Mouse (Mus musculus): ENCODE data around the gene Cnbp. TPM values are rescaled to one million over a fixed set of nuclear protein-coding genes. Genes with fewer than 3 reads are reported as not detected.

Gene Cnbp
- 351 and 355 TPM in 2 replicates for polyA plus RNA-seq (2012; rRNA removed)

DNA sequence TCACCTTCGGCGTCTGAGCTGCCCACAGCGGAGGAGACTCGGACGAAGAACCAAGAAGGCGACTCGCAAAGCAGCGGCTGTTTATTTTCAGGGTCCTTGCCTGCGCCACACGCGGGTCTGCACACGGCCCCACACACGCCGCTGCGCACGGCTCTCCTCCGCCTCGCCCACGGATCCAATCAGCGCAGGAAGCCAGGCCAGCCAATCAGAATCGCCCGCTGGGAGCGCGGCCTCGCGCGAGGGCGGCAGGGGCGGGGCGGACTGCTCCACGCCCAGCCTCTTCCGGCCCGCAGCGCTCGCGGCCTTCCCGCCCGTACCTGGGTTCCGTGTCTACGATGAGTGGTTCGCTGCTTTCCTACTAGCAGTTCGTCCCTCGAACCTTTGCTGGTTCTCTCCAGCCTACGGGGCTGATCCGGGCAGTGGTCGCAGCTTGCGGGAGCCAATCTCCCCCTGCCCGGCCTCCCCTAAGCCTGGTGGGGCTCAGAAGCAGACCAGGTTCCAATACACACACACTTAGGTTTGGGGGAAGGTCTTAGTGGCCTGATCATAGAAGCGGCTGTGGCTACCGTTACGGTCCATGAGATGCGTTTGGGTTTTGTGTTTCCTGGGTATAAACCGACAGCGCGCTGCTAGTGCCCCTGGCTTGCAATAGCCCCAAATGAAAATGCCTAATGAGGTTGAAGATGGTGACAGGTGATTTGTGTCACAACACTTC, at the start of gene Cnbp:
Gene Cnbp, minus strand, starts transcription at position 207 of the 715 bp plus-strand sequence.
- peak; percentile 94 for DNase-seq (ENCODE audit: low spot score)

DNA sequence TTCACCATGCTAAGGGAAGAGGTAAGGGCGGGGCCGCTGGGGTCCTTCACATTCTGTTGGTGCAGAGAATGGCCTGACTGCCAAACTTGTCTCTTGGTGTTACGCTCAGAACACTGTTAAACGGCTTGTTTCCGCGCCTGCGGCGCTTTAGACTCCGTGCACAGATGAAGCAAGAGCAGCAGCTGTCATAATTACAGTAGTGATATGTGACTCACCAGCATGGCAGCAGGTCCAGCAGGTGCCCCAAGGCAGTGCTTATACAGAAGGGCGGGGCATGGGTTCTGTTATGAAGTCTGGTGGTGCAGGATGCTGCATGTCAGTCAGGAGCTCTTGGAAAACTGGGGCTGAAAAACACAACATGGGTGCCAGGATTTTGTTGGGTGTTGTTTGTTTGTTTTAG, 47.1 kb upstream of the Cnbp start:
- DNase-seq (ENCODE audit: low spot score): no peak

DNA sequence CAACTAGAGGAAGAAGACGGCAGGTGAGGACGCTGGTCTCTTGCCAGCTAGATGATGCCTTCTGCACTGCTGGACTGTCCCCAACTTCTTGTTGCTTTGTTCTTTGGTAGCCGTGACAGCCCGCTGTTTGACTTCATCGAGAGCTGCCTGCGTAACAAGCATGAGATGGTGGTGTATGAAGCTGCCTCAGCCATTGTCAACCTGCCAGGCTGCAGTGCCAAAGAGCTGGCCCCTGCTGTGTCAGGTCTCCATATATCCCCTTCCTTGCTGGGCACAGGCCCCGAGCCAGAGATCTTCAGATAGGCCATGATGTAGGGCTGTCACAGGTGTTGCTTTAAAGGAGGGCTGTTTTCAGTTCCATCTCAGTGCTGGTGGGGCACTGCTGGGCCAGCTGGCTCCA, 43.0 kb upstream of the Cnbp start:
- no peak for DNase-seq (ENCODE audit: low spot score)

DNA sequence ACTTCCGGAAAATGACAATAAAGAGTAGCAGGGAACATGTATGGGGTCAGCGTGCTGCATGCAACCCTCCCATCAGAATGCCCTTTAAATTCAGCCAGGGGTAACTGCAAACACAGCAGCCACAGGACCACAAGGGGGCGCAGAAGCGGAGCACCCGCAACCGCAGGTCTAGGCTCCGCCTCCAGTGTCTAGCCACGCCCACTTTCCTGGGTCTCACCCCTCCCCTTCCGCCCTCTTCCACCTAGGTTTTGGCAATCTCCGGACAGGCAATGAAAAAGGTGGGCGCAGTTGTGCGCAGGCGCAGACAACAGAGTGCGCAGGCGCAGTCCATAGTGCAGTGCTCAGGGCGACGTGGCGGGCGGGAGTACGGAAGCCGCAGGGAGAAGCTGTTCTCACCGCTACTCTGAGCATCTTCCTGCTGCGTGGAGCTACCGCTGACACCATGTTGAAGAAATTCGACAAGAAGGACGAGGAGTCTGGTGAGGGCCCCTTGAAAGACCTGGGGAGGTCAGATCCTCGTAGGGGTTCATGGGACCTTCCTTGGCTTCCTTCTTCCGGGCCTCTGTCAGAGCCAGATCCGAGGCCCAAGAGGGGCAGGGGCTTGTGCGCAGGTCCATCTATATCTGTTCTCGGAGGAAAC, 36.8 kb upstream of the Cnbp start, which contains the start of gene Copg1:
Gene Copg1, plus strand, starts transcription at position 221 of the 640 bp plus-strand sequence.
- DNase-seq (ENCODE audit: low spot score): peak; percentile 99

DNA sequence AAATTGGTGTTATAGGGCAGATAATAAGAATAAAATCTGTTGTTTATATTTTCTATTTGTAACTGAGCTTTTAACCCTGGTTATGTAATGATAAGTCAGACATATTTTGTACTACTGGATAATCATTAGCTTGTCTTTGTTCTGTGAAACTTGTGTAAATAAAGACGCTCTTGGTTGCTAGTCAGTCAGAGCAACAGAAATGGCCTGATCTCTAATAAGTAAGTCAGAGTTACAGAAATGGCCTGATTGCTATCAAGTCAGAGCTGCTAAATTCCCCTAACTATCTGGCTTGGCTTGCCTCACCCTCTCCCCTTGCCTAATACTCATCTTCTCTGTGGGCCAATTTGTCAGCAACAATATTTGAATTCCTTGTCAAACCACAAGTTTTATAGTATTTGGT, 35.8 kb upstream of the Cnbp start:
- no peak for DNase-seq (ENCODE audit: low spot score)

GRCm38 (mm10) chr6:87882816-87883215, 31.9 kb upstream of the Cnbp start:
- DNase-seq (ENCODE audit: low spot score): no peak

GRCm38 (mm10) chr6:87882221-87882620, 31.3 kb upstream of the Cnbp start:
- DNase-seq (ENCODE audit: low spot score): no peak

DNA sequence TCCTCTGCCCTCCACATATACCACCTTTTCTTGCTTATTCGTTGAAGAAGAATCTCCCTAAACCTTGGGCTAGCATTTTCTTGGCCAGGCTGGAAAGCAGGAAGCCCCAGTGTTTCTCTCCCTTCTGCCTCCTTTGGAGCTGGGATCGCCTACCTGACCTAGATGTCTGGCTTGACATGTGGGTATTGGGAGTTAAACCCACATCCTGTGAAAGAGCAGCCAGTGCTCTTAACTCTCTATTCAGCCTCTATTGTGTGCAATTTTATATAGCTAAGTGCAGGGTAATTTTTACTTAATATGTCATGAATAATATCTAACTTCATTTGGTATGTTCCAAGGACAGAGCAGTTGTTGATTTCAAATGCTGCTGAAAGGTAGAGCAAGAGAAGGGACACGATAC, 28.7 kb upstream of the Cnbp start:
- no peak for DNase-seq (ENCODE audit: low spot score)

DNA sequence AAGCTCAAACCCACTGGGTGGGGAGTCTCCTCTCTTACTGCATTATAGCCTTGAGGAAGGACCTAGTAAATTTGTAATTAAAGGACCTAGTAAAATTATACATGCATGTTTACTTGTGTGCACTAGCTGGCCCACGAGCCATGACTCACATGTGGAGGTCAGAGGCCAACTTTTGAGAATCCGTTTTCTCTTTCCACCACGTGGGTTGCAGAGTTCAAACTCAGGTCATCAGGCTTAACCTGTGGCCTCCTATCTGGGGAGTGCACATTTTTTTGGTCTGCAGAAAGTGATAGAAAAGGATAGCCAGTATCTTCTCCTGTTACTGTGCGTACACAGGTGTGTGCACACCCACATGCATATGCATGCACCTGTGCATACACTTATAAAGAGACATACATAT, 28.1 kb upstream of the Cnbp start:
- no peak for DNase-seq (ENCODE audit: low spot score)

DNA sequence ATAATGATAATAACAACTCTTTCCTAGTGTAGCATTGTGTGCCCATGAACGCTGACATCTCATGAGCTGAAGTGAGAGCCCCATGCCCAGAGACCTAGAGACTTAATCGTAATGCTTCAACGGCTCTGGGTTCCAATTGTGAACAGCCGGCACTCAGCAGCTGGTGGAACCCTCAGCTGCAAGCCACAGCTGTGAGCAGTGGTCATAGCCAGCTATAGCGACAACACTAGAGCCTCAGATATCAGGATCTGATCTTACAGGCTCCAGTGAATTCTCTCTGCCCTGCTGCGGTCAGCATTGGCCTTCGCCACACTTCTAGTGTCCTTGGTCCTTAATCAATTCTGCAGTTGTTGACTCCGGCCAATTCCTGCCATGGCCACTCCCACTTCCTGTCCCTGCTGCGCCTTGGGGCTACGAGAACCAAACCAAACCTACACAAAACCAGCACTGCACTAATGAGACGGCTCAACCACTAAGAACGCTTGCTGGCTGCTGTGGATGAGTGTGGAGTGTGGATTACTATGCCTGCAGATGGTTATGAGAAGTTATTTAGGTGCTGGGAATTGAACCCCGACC, 25.2 kb upstream of the Cnbp start:
- no peak for DNase-seq (ENCODE audit: low spot score)

DNA sequence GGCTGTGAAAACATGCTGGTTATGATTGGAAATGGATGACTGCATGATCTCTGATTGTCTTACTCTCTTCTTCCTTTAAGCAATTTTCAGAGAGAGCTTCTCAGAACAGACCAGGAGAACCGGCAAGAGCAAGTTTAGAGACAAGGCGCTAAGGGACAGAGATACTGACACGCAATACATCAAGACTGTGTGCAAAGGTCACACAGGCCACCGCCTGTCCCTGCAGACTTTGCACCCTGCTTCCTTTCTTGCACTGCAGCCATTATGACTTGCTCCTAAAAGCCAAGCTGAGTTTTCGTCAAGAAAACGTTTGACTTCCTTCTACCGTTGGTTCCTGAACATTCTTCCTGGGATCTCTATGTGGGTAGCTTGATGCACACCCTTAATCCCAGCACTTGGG, 24.7 kb upstream of the Cnbp start:
- DNase-seq (ENCODE audit: low spot score): no peak

DNA sequence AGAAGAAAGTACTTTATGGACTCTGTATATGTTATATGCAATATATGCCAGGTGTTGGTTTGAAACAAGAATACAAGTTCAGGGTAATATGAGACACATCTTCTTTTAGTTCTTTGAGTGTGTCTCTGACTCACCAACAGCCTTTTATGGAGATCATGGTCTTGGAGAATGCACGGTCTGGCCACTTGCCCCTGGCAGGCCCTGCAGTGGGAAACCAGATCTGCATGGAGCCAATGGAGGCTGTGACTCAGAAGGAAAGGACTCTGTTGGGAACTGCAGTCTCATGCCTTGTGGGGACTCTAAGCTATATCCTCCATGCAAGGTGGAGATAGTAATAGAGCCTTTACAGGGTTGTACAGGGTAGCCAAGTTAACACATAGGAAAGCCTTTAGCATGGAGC, 24.2 kb upstream of the Cnbp start:
- DNase-seq (ENCODE audit: low spot score): no peak

DNA sequence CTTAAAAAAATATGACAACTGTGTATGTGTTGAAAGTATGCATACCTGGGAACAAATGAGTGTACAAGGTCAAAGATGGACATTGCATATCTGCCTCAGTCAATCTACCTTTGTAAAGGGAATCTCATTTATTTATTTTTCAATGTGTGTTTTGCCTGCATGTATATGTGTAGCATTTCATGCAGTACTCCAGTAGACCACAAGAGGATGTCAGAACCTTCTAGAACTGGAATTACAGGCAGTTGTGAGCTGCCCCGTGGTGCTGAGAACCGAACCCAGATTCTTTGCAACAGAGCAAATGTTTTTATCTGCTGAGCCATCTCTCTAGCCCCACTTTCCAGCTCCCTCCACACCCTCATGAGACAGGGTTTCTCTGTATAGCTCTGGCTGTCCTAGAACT, 23.1 kb upstream of the Cnbp start:
- no peak for DNase-seq (ENCODE audit: low spot score)

DNA sequence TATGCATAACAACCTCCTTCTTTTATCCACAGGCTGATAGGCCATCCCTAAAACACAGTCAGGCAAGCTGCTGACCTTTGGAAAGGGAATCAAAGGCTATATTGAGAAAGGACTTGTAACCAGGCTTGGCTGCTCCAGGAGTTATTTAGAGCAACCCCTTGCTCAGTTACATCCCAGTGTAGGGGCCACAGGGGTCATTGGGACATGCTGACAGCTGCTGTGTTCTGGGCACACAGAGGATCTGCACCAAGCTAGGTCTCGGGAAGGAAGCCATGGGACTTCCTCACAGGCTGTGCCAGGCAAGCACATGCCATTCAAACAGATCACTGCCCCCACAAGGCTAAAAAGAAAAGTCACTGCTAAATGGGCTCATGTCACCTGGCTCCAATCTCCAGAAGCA, 22.2 kb upstream of the Cnbp start:
- DNase-seq (ENCODE audit: low spot score): no peak

DNA sequence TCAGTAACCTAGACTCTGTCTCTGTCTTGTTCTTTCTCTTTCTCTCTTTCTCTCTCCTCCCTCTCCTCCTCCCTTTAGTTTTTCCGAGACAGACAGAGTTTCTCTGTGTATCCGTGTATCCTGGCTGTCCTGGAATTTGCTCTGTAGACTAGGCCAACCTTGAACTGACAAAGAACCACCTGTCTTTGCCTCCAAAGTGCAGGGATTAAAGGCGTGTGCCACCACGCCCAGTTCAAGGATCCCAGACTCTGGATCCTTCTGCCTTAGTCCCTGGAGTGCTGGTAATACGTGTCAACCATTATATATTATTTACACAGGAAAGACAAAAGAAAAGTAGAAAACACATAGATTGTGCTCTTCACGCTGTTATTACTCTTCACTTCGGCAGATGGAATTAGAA, 20.3 kb upstream of the Cnbp start:
- no peak for DNase-seq (ENCODE audit: low spot score)

GRCm38 (mm10) chr6:87870440-87870839, 19.5 kb upstream of the Cnbp start:
- no peak for DNase-seq (ENCODE audit: low spot score)

GRCm38 (mm10) chr6:87868871-87869506, 18.1 kb upstream of the Cnbp start:
- DNase-seq (ENCODE audit: low spot score): peak; percentile 63

DNA sequence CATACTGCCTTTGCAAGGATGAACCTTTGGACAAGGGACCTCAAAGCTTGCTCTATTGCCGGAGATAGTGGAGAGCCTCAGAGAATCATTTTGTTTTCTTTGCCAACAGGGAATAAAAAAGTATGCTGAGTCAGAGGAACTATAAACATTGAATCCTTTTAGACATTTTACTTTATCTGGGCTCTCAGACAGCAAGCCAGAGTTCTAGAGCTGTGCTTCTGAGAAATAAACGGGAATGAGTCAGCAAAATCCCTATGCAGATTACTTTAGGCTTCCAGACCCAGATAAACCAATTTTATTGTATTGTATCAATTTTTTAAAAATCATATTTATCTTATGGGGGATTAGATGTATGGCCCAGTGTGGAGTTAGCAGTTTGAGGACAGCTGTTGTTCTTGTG, 16.4 kb upstream of the Cnbp start:
- DNase-seq (ENCODE audit: low spot score): no peak

DNA sequence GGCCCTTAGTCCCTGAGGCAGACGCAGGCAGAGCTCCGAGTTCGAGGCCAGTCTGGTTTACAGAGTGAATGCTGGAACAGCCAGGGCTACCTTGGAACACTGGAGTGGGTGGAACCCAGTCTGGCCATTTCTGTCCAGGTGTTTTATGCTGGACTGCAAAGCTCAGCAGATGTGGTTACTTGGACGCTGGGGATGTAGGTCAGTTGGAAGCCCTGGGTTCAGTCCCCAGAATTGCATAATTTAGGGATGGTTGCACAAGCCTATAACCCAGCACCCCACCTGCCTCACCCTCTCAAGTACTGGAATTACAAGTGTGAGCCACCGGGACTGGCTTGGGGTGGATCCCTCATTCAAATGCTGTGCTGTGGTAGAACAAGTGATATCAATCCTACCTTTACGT, 15.3 kb upstream of the Cnbp start:
- DNase-seq (ENCODE audit: low spot score): no peak

GRCm38 (mm10) chr6:87857071-87857470, 6.2 kb upstream of the Cnbp start:
- no peak for DNase-seq (ENCODE audit: low spot score)

DNA sequence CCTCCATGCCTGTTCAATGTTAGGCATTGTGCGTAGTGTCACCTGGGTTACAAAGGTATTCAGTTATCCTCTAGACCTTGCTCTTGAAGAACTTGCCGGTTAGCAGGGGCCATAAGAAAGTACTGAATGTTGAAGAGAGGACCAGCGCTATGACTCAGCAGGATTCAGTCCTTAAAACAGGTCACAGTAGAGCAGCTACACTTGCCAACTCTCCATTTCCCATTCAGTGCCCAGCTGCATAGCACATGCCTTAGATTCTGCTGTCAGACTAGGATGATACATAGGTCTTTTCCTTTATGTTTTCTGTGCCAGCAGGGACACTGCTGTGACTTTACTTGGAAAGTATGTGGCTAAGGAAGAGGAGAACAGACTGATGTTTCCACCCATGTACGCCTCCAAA, 2.5 kb upstream of the Cnbp start:
- no peak for DNase-seq (ENCODE audit: low spot score)

DNA sequence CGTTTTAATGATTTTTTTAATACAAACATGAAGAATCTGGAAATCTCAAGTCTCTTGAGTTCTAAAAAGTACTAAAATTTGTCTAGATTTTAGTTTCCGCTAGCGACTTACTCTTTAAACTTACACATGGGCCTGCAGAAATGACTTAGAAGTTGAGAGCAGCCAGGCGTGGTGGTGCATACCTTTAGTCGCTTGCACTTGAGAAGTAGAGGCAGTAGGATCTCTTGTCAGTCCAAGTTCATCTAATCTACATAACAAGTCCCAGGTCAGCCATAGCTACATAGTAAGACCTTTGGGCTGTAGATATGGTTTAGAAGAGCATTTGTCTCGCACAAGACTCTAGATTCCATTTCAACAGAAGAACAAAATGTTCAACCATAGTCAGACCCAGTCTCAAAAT, 965 bp upstream of the Cnbp start:
- DNase-seq (ENCODE audit: low spot score): no peak

All from urinary bladder, adult 2 months (tissue).